Mouse (Mus musculus) right cerebral cortex, adult 2 months (tissue): ENCODE measurements at regions not wholly inside any gene's neighbourhood (a gene's known extent, or its start where the extent isn't known, plus 50 kb on each side); places are given as distances from the start of the nearest gene placed in this dataset.
A peak's percentile ranks its signal among the peaks of the same experiment; 100 is the strongest.

Source experiments
- DNase-seq, 2 experiments: peaks; one replicate each; pipeline ENCODE4 v3.0.0; 2021 to 2022; ENCODE audit warnings: low spot score in 2 of 2

DNA sequence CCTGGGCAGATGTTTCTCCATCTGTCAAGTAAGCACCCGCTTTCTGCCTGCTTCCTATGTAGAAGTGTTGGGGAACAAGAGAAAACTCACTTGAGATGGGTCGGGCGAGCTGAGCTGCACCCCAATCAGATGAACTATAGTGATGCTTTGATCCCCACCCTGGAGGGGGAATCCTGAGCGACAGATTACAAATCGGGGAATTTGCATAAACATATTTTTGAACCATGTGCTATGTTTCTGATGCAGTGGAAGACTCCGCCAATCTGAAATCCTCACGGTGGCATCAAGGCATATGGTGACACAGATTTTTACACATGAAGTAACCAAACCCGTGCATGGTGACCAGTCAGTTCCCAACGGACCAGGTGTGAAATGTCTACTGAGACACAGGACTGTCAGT is 231.4 kb upstream of the Chd6 start:
- DNase-seq = no peak

DNA sequence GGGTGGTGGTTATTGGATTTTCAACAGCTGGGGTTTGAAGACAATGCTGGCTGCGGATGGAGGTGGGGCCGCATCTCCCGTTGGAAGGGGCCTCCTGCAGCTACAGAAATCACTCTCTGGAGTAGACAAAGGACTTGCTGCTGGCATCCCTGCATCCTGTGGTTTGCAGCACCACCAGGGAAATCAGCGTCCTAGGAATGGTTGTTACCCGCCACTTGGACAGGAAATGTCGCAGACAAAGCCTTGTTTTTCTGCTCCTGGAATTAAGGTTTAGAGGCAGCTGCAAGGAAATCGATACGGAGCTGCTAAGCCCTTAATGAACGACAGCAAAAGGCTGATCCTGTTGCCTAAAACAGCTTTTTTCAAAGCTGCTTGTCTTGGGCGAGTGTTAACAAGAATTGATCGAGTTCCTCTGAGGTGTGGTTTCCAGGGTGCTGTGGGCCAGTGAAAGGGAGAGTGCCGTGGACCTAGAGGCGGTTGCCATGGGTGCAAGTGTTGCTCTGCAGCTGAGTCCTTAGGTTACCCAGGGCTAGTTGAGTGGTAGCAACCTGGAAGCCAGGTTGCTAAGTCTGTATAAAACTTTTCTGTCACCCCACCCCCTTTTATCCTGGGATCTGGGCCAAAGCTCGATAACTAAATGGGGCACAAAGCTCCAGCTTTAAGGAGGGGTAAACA is 230.6 kb upstream of the Chd6 start:
- DNase-seq = peak in 1 of 2 experiments; percentile 15

DNA sequence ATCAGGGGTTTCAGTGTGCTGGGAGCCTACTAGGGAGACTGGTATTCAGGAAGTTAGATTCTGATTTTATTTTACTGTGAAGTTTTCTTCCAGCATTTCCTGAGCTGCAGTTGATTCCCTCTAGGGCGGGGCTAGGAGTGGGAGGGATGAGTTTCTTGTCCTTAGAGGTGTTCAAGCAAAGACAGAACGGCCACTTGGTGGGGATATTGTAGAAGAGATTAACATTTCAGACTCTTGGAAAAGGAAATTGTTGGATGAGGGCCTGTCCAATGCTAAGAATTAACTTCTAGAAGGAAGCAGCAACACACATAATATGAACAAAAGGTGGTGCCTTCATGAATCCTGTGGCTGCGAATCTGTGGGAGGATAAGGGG is 230.1 kb upstream of the Chd6 start:
- DNase-seq = peak; percentile 29 to 36

DNA sequence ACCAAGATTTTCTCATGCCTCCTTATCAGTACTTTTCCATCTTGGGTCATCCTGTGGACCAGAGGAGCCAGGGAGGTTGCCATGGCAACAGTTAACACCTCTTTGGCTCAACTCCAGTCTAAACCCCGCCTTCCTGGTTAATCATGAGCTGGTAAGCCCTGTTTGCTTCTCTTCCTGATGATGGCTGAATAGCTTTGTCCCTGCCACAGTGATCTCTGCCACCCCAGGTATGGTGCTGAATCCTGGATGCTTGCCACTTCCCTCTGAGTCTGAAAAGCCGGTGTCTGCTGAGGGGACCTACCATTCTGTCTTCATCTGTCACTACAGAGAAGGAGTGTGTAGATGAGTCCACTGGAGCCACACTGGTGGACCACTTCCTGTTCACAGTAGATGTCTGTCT is 223.8 kb upstream of the Chd6 start:
- no peak for DNase-seq

DNA sequence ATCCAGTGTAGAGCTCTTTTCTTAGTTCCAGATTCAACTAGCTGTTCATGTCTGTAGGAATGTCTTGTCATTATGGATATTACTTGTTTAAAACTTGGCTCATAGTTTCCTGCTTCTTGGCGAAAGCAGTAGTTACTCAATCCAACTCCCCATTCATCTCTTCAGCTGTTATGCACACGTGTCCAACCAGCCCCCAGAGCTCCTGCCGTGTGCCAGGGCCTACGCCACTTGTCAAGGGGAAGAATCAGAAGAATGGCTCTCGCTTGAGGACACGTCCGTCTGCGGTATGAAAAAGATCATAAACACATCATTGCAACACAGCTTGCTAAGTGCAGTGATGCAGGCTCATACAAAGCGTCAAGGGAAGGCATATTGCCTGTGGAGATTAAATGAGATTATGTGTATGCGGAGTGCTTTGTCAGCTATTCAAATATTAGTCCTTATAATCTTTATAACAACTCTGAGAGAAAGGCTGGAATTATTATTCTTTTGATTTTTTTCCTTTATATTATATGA is 223.0 kb upstream of the Chd6 start:
- no peak for DNase-seq

DNA sequence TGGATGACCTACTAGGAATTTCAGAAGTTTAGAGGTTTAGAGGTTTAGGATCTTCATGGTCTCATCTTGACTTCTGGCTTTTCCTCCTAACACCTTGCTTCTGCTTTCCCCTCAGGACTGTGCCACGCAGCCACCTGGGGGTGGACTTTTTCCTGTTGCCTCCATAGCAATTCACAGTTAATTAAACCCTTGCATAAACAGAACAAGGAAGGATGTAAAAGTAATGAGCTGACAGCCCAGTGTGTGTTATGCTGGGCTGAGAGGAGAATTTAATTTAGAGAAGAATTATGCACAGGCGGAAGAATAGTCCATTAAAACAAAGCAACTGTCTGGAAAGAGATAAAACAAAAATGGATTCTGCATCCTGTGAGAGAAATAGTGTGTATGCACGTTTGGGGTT is 193.9 kb upstream of the Chd6 start:
- DNase-seq = no peak

DNA sequence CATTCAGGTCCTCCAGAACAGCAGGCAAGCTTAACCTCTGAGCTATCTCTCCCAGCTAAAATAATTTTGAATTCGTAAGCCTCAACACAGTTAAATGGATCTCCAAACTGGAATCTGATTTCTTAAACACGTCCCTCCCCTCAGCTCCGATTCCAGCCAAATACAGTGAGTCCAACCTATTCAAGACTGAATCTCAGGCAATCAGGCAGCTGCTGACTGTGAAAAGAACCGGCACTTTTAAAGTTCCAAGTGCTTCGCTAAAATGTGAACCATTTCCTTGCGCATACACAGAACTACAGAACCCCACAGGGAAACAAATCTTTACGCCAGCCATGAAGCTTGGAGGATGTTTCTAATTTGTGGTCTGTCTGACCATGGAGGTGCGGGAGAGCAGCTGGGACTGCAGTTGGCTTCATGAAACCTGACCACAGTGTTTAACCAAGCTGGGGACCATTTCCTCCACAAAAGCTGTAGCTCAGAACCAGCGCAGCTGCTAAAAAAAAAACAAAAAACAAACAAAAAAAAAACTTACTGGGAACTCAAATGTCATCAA is 160.1 kb upstream of the Chd6 start:
- no peak for DNase-seq

DNA sequence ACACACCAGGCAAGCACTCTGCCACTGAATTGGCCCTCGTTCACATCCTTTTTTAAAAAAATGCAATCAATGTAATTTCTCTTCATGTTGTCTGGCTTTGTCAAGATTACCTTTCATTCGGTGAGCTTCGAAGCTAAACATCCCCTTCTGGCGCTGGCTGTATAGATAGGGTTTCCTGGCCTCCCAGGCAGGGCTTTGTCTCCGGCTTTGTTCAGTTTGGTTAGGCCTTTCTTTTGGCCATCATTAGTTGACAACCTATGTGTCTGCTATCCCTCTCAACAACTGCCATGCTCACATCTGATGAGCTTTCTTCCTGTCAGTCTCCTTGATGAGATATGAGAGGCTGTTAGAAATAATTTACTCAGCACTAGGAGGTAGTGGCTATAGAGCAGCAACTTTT is 157.6 kb upstream of the Chd6 start:
- DNase-seq = no peak

DNA sequence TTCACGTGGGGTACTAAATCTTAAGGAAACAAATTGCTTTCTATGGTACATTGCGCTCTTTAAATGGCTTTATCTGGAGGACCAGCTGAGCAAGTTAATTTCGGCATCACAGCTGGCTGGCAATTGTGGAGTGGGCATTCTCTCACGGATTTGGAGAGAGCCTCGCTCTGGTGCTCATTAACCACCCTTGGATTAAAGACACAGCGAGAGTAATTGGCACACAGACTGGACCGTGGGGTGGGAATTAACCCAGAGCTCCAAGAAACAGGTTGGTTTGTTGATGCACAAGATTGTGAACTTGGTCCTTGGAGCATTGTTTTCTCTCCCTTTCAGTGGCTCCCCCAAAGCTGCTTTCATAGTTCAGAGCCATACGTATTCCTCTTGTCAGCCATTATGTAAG is 156.3 kb upstream of the Chd6 start:
- DNase-seq = peak; percentile 3 to 8

- no peak for DNase-seq
Measured at GRCm38 (mm10) chr2:161252761-161253160, 143.9 kb upstream of the Chd6 start.

DNA sequence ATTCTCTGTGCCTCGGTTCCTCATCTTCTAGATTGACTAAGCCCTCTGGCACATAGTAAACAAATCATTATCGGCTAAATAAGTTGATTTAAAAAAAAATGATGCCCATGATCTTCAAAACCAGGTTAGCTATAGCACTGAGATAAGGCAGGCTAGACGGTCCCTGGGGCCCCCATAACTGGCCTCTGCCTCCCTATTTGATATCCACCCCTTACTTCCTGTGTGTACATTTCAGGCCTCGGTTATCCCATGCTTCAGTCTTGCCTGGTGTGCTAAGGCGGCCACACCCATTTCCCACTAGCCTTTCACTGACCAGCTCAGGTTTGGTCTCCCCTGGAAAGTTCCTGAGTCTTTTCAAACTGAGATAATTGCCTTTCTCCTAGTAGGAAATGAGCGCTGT is 132.8 kb upstream of the Chd6 start:
- no peak for DNase-seq

DNA sequence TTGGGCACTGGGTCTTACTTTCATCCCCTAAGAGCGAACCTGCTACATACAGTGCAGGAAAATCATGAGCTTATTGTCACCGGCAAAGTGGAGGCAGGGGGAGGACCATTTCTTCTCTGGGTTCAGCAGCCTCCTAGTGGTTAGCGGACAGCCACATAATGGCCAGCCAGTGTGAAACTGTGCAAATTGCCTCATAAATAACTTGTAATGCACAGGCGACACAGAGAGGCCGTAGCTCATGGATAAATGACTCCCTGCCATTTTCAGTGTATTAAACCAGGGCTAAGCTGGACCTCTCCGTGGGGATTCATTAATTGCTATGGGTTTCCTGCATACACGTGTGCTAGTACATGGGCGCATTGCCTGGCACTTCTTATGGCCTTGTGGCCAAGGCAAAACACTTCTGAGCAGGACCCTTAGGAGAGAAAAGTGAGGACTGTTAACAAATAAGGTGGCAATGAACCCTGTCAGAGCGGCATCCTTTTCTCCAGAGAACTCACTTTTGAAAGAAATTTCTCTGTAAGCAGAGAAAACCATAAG is 128.5 kb upstream of the Chd6 start:
- DNase-seq = no peak

DNA sequence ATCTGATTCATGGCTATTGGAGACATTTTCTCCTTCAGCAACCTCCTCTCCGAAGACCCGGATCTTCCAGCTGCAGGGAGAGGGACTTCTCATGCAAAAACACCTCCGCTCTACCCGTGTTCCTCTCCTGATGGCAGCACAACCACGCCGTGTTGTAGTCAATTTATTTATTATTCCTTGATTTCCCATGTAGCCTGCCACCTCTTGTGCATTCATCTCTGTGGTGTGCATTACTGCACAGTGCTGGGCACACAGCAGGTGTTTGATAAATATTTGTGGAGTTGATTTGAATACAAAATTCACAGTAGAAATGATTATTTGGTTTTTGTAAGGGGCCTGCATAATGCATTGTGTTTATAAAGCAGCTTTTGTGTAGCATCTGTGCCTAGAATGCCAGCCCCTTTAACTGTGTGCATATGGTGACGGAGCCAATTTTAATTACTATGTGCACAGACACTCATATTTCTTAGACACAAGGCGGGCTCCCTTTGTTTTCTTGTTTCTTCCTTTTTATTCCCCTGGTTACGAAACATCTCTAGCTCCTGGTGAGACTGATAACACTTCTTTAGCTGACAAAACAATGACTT is 124.4 kb upstream of the Chd6 start:
- DNase-seq = no peak

DNA sequence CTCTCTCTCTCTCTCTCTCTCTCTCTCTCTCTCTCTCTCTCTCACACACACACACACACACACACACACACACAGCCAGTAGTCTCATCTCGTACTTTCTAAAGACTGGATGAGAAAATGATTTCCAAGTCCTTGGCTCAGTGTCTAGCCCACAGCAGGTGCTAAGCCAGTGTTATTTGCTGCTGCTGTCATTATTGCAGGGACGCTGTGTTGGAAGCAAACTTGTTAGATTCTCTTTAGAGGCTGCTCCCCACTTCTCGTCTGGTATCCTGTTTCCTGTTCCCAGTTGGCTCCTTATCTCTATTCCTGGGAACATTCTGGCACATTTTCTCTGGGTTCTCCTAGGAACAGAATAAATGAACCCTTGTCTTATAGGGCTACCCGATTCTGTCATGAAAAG is 122.5 kb upstream of the Chd6 start:
- DNase-seq = no peak

- DNase-seq = no peak
Measured at GRCm38 (mm10) chr2:161215736-161216135, 106.9 kb upstream of the Chd6 start.

- DNase-seq = peak; percentile 89 to 91
Measured at GRCm38 (mm10) chr2:161214681-161215458, 106.0 kb upstream of the Chd6 start.

- DNase-seq = no peak
Measured at GRCm38 (mm10) chr2:161212322-161212882, 103.5 kb upstream of the Chd6 start.

- DNase-seq = no peak
Measured at GRCm38 (mm10) chr2:161196713-161197372, 88.0 kb upstream of the Chd6 start.

GRCm38 (mm10) chr2:161187516-161187915 is 78.6 kb upstream of the Chd6 start:
- DNase-seq = no peak

DNA sequence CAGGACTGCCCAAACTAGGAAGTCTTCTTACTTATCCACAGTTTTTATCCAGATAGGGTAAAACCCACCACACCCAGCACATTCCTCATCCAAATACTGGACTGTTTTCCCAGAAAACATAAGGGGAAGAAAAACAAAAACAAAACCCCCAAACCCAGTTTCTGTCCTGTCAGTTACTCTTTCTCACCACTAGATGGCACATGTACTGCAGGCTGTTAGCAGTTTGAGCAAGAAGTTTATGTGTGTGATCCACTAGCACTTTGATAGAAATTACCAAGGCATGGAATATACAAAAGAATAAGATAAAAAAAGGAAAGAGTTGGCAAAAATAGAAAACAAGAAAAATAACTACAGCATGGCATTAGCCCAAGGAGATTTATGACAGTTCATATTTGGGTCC is 76.2 kb upstream of the Chd6 start:
- no peak for DNase-seq

DNA sequence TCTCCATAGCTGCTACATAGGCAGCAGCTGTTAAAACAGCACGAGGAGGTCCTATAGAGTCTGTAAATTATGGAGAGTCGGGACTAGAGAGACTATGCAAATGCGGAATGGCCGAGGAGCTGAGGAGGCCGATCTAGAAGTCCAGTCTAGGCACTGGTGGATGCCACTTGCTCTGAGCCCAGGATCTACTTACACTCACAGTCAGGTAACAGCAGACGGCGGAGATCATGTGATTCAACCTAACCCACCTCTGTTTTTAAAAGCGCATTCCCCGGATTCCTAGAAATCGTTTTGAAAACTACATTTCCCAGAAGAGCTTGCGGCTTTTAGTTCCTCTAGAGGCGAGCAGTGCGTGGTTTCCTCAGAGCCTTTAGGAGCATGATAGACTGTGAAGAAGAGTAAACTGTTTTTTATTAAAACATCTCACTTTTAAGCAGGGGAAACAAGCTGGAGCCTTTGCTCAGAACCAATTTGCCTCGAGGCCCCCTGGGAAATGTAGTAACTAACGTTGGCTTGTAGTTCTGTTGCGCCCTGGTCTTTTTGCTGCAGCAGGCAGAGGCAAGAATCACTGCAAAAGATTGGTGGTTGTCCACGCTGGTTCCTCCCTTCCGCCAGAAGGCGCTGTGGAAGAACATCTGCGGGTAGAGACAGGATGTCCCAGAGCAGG is 68.6 kb upstream of the Chd6 start:
- peak; percentile 82 to 85 for DNase-seq
